Mouse (Mus musculus) CH12.LX (cell line): ENCODE data around the gene Nemp1.

Experiments used
- BHLHE40 ChIP-seq: IDR thresholded peaks from 2 replicates; pipeline ENCODE4 v1.6.1; 2011; ENCODE audit warnings: mild to moderate bottlenecking, low read depth, low read length, improper control_type of control experiment
- CHD2 ChIP-seq: IDR thresholded peaks from 2 replicates; pipeline ENCODE4 v1.6.1; 2011; ENCODE audit warnings: low read length, improper control_type of control experiment
- CTCF ChIP-seq, 2 experiments: IDR thresholded peaks in 1 of 2; conservative IDR thresholded peaks in 1 of 2; 2 replicates each; pipeline ENCODE4 v1.5.1; 2011 to 2012; ENCODE audit warnings: low read depth in 2 of 2, low read length in 2 of 2, improper control_type of control experiment in 1 of 2, inconsistent platforms in 1 of 2, mild to moderate bottlenecking in 1 of 2, moderate library complexity in 1 of 2
- ETS1 ChIP-seq: conservative IDR thresholded peaks from 2 replicates; pipeline ENCODE4 v1.6.1; 2012; ENCODE audit warnings: low read depth, mild to moderate bottlenecking, inconsistent platforms, low read length, improper control_type of control experiment, moderate library complexity
- HCFC1 ChIP-seq: IDR thresholded peaks from 2 replicates; pipeline ENCODE4 v1.6.1; 2012; ENCODE audit warnings: low read depth, mild to moderate bottlenecking, inconsistent platforms, low read length, improper control_type of control experiment
- MYC ChIP-seq: IDR thresholded peaks from 2 replicates; pipeline ENCODE4 v1.6.1; 2011; ENCODE audit warnings: low read depth, mild to moderate bottlenecking, improper control_type of control experiment, low read length
- NRF1 ChIP-seq: IDR thresholded peaks from 2 replicates; pipeline ENCODE4 v1.6.1; 2014; ENCODE audit warnings: low read depth, mild to moderate bottlenecking, inconsistent platforms, low read length, improper control_type of control experiment, moderate library complexity
- PAX5 ChIP-seq: IDR thresholded peaks from 2 replicates; pipeline ENCODE4 v1.6.1; 2012; ENCODE audit warnings: low read length, inconsistent platforms, mixed read lengths
- POLR2A ChIP-seq: IDR thresholded peaks from 2 replicates; pipeline ENCODE4 v1.6.1; 2011; ENCODE audit warnings: low read depth, mild to moderate bottlenecking, improper control_type of control experiment, low read length
- POLR2AphosphoS2 ChIP-seq: IDR thresholded peaks from 2 replicates; pipeline ENCODE4 v1.6.1; 2011; ENCODE audit warnings: low read depth, low read length, improper control_type of control experiment
- SIN3A ChIP-seq: IDR thresholded peaks from 2 replicates; pipeline ENCODE4 v1.6.1; 2012; ENCODE audit warnings: low read length, improper control_type of control experiment, inconsistent platforms
- USF1 ChIP-seq: IDR thresholded peaks from 2 replicates; pipeline ENCODE4 v1.6.1; 2014; ENCODE audit warnings: low read depth, mild to moderate bottlenecking, inconsistent platforms, low read length, improper control_type of control experiment
- ZNF384 ChIP-seq: IDR thresholded peaks from 2 replicates; pipeline ENCODE4 v1.6.1; 2012; ENCODE audit warnings: low read depth, low read length, improper control_type of control experiment, inconsistent platforms

DNA sequence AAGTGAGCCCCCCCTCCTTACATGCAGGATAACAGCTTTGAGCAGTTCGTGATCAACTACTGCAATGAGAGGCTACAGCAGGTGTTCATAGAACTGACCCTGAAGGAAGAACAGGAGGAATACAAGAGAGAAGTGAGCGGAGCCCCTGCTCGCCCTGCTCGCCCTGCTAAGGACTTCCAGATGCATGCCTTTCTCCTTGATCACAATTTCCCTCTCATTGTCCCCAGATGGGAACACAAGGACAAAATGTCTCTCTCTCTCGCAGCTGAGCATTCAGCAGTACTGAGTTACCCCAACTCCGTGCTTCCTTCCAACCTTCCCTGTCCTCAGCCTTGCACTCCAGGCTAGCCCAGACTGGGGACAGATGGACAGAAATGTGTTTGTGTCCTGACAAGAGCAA lies 46.0 kb downstream of the Nemp1 start:
- TF ChIP-seq CTCF (conservative IDR thresholded peaks at IDR 0.05 in 1 of 2, IDR thresholded peaks at IDR 0.05 in 1 of 2; ENCODE audit: low read depth in 2 of 2, low read length in 2 of 2) (no peak), ZNF384 (no peak), HCFC1 (no peak), MYC (no peak), CHD2 (no peak), BHLHE40 (no peak), POLR2A (no peak), SIN3A (no peak), NRF1 (no peak), USF1 (no peak), ETS1 (no peak), PAX5 (no peak), POLR2AphosphoS2 (no peak)
